Mouse (Mus musculus) hindbrain, embryonic 11.5 days (tissue): ENCODE measurements around the gene Mecom. TPM values are rescaled to one million over a fixed set of nuclear protein-coding genes. Genes with fewer than 3 reads are reported as not detected.

ENCODE experiments used
- ATAC-seq: fragments of 200-750 bp; cut with Nextera tagmentation; 2 replicates; pipeline ENCODE4 v1.8.0; 2017; ENCODE audit warnings: mild to moderate bottlenecking, moderate TSS enrichment, moderate library complexity; ENCODE audit not compliant: low FRiP score
- DNase-seq: peaks from one replicate; pipeline ENCODE4 v3.0.0-alpha.2; 2015; ENCODE audit warnings: low spot score
- H3K27ac ChIP-seq: fragments of 300-500 bp; sonication (generic); 2 replicates; pipeline ENCODE4 v1.5.1; 2014; ENCODE audit warnings: mild to moderate bottlenecking, low read depth, low read length
- H3K27me3 ChIP-seq: fragments of 300-500 bp; sonication (generic); 2 replicates; pipeline ENCODE4 v1.6.1; 2014; ENCODE audit warnings: mild to moderate bottlenecking, low read length, moderate library complexity, mixed read lengths; ENCODE audit not compliant: control insufficient read depth, insufficient read depth
- H3K36me3 ChIP-seq: fragments of 300-500 bp; sonication (generic); 2 replicates; pipeline ENCODE4 v1.6.1; 2014; ENCODE audit warnings: mild to moderate bottlenecking, low read length, moderate library complexity, mixed read lengths; ENCODE audit not compliant: control insufficient read depth, insufficient read depth
- H3K4me1 ChIP-seq: fragments of 300-500 bp; sonication (generic); replicated peaks from 2 replicates; pipeline ENCODE4 v1.6.1; 2014; ENCODE audit warnings: low read length, mixed read lengths; ENCODE audit not compliant: control insufficient read depth, insufficient read depth
- H3K4me2 ChIP-seq: fragments of 300-500 bp; sonication (generic); replicated peaks from 2 replicates; pipeline ENCODE4 v1.6.1; 2014; ENCODE audit warnings: mild to moderate bottlenecking, low read depth, low read length
- H3K4me3 ChIP-seq: fragments of 300-500 bp; sonication (generic); 2 replicates; pipeline ENCODE4 v1.5.1; 2014; ENCODE audit warnings: low read depth, low read length
- H3K9ac ChIP-seq: fragments of 300-500 bp; sonication (generic); 2 replicates; pipeline ENCODE4 v1.6.1; 2014; ENCODE audit warnings: low read depth, low read length
- H3K9me3 ChIP-seq: fragments of 300-500 bp; sonication (generic); 2 replicates; pipeline ENCODE4 v1.6.1; 2016; ENCODE audit warnings: low read length; ENCODE audit not compliant: control insufficient read depth
- WGBS: fragments of 180-500 bp; shearing (Covaris S2); extraction: QIAGEN DNeasy Blood & Tissue Kit; methylation state at CpG from one replicate; pipeline ENCODE4 v1.1.7; 2014; 5-methylcytosine and 5-hydroxymethylcytosine counted together
- polyA plus RNA-seq: library from polyadenylated mRNA; unstranded; fragments of >200 nt; fragmentation: Nextera tagmentation; extraction: Ambion mirVana; gene quantifications from 2 replicates; pipeline ENCODE4 v1.2.1, GENCODE M21; 2014

Mecom gene
- polyA plus RNA-seq, 1 experiment from 2014 or later: 44.3 TPM

- no peaks in the 10 kb centered on the region for H3K9me3 ChIP-seq
- H3K4me2 ChIP-seq: no peak overlapping the region
- H3K4me3 ChIP-seq: no peak overlapping the region
- no peaks in the 10 kb centered on the region for H3K36me3 ChIP-seq
- H3K9ac ChIP-seq: no peak overlapping the region
- peak; percentile 19 for DNase-seq
- H3K27ac ChIP-seq: no peak overlapping the region
- 65% methylated on average over 6 of the region's 6 CpGs for WGBS
- peak; percentile 22; the same call in 1 of the 2 replicates for ATAC-seq
- H3K4me1 ChIP-seq: no peaks in the 10 kb centered on the region
- H3K27me3 ChIP-seq: no peaks in the 10 kb centered on the region
Observed at GRCm38 (mm10) chr3:30353878-30354727, 193.7 kb downstream of the Mecom start.

GRCm38 (mm10) chr3:30349279-30349678 lies 198.5 kb downstream of the Mecom start:
- no peak overlapping the region for H3K9ac ChIP-seq
- no peaks in the 10 kb centered on the region for H3K36me3 ChIP-seq
- no peaks in the 10 kb centered on the region for H3K4me1 ChIP-seq
- no peak overlapping the region for H3K27ac ChIP-seq
- 51% methylated on average over 7 of the region's 7 CpGs for WGBS
- H3K4me2 ChIP-seq: no peak overlapping the region
- ATAC-seq (no peak), DNase-seq (no peak)
- no peaks in the 10 kb centered on the region for H3K9me3 ChIP-seq
- no peak overlapping the region for H3K4me3 ChIP-seq
- H3K27me3 ChIP-seq: no peaks in the 10 kb centered on the region

GRCm38 (mm10) chr3:30344151-30344550 lies 203.7 kb downstream of the Mecom start:
- DNase-seq (no peak), ATAC-seq (no peak)
- no peaks in the 10 kb centered on the region for H3K9me3 ChIP-seq
- no peaks in the 10 kb centered on the region for H3K4me1 ChIP-seq
- no peaks in the 10 kb centered on the region for H3K36me3 ChIP-seq
- no peak overlapping the region for H3K9ac ChIP-seq
- no peak overlapping the region for H3K4me2 ChIP-seq
- 81% methylated on average over 4 of the region's 4 CpGs for WGBS
- no peak overlapping the region for H3K27ac ChIP-seq
- H3K4me3 ChIP-seq: no peak overlapping the region
- no peaks in the 10 kb centered on the region for H3K27me3 ChIP-seq

DNA sequence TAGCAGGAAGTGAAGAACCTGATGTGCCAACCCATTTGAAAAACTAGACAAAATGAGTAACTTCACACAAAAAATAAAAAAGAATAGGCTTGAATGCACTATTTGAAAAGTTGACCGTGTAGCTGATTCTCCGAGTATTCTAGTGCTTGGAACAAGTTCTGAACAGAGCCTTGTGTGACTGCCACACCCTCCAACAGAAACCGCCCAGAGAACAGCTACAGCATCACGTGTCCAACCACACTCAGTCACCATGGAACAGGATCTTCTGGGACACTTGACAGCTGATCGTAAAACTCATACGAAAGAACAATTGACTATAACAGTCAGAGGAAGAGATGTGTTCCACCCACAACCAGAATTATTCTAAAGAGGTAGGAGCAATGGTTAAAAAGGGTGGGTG lies 215.5 kb downstream of the Mecom start:
- H3K27ac ChIP-seq: no peak overlapping the region
- no peak for ATAC-seq
- no peaks in the 10 kb centered on the region for H3K27me3 ChIP-seq
- no peak overlapping the region for H3K4me2 ChIP-seq
- H3K4me1 ChIP-seq: no peaks in the 10 kb centered on the region
- no peaks in the 10 kb centered on the region for H3K9me3 ChIP-seq
- WGBS: 93% methylated on average over 6 of the region's 6 CpGs
- no peaks in the 10 kb centered on the region for H3K36me3 ChIP-seq
- no peak overlapping the region for H3K4me3 ChIP-seq
- DNase-seq: no peak
- H3K9ac ChIP-seq: no peak overlapping the region

DNA sequence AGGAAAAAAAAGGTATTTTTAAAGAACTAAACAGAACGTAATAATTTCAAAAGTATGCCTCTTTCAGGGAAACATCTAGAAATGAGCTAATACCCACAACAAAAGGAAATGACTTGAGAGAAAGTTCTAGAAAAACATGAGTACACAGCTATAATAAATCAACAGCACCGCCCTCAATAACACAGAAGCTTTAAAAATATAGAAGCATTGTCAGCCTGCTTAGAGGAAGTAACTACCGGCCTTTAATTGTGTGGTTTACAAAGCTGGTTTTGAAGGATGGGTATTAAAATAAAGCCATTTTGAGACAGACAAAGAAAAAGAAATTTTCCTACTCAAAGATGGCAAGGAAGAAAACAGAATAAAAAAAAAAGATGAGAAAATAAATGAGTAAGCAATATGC lies 217.3 kb downstream of the Mecom start:
- Histone ChIP-seq H3K27ac (no peak overlapping the region), H3K36me3 (no peaks in the 10 kb centered on the region), H3K27me3 (no peaks in the 10 kb centered on the region), H3K4me1 (no peaks in the 10 kb centered on the region), H3K4me3 (no peak overlapping the region), H3K4me2 (no peak overlapping the region), H3K9ac (no peak overlapping the region), H3K9me3 (no peaks in the 10 kb centered on the region)
- no peak for DNase-seq
- ATAC-seq: no peak
- 89% methylated on average over 3 of the region's 3 CpGs for WGBS

DNA sequence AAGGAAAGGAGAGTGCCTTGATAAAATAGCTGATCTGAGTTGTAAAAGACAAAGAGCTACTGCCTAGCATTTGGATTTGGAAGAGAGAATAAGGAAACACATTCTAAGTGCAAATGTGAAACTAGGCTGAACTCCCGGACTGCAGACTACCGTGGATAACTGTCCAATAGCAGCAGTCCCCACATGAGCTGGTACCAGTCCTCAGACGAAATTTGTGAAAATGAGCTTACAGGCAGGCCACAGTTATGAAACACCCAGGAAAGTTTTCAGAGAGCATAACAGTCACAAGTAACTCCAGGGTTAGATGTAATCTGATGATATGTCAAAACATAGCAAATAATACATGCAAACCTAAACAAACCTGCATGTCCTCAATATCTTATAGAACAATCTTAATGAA lies 217.8 kb downstream of the Mecom start:
- no peak overlapping the region for H3K9ac ChIP-seq
- whole genome bisulfite sequencing: 79% methylated on average over 3 of the region's 3 CpGs
- no peak overlapping the region for H3K4me2 ChIP-seq
- no peaks in the 10 kb centered on the region for H3K4me1 ChIP-seq
- ATAC-seq (no peak), DNase-seq (no peak)
- no peaks in the 10 kb centered on the region for H3K9me3 ChIP-seq
- no peaks in the 10 kb centered on the region for H3K27me3 ChIP-seq
- H3K4me3 ChIP-seq: no peak overlapping the region
- H3K36me3 ChIP-seq: no peaks in the 10 kb centered on the region
- no peak overlapping the region for H3K27ac ChIP-seq

DNA sequence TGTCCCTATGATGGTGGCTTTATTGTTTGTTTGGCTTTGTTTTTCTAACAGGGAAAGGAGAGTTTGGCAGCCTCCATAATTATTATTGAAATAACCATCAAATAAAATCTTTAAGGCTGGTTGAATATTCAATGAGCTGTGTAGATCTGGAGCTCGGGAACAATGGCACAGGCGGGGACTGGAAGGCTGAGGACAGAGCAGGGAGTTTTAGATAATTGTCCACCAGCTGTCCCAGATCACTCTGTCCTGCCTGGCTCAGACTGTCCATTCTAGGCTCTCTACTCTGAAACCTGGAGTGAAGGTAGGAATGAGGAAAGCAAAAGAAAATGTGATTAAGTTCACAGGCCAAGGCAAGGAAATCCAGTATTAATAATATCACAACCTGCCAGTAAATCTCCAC lies 232.9 kb downstream of the Mecom start:
- Histone ChIP-seq H3K4me3 (no peak overlapping the region), H3K9me3 (no peaks in the 10 kb centered on the region), H3K27ac (no peak overlapping the region), H3K4me1 (no peaks in the 10 kb centered on the region), H3K4me2 (no peak overlapping the region), H3K27me3 (no peaks in the 10 kb centered on the region), H3K9ac (no peak overlapping the region), H3K36me3 (no peaks in the 10 kb centered on the region)
- WGBS: 31% methylated on average over 2 of the region's 2 CpGs
- no peak for DNase-seq
- no peak for ATAC-seq

DNA sequence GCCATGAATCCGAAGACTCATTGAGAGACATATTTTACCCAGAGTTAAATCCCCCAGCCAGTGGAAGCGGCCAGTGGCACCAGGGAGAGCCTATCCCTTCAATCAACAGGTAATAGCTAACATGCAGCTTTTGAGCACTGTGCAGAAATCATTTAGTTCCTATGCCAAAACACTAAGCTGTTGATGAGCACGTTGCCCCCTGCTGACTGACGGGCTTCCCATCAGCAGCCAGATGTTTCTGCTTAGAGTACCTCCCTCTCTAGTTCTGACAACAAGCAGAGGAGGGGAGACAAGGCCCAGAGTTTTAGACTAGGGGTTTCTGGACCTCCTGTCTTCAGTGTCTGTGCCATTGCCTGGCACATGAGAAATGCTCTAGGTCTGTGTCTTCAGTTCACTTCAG lies 239.7 kb downstream of the Mecom start:
- 60% methylated on average over 4 of the region's 4 CpGs for WGBS
- Histone ChIP-seq H3K4me3 (no peak overlapping the region), H3K4me1 (no peaks in the 10 kb centered on the region), H3K36me3 (no peaks in the 10 kb centered on the region), H3K4me2 (no peak overlapping the region), H3K9ac (no peak overlapping the region), H3K27me3 (no peaks in the 10 kb centered on the region), H3K9me3 (no peaks in the 10 kb centered on the region), H3K27ac (no peak overlapping the region)
- no peak for DNase-seq
- no peak for ATAC-seq

DNA sequence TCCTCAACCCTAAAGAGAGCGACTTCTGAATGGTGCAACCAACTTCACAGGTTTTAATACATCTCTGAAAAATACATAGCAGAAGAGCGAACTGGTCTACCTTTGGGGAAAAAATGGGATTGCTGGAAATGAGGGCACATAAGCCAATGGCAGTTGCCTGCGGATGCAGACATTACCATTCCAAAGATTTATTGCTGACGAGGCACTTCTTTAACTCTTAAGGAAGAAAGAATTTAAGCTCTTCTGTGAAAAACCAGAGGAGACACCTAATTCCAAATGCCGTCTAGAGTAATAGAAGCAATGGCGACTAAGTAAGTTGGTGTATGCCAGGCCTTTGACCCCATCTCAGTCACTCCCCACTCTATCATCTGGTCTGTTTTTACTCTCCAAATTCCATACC lies 240.2 kb downstream of the Mecom start:
- no peak overlapping the region for H3K27ac ChIP-seq
- no peak overlapping the region for H3K4me2 ChIP-seq
- no peak for ATAC-seq

More for the DNA sequence above, 240.2 kb downstream of the Mecom start:
- Histone ChIP-seq H3K4me3 (no peak overlapping the region), H3K36me3 (no peaks in the 10 kb centered on the region), H3K9ac (no peak overlapping the region), H3K27me3 (no peaks in the 10 kb centered on the region), H3K9me3 (no peaks in the 10 kb centered on the region), H3K4me1 (no peaks in the 10 kb centered on the region)
- DNase-seq: no peak
- 79% methylated on average over 6 of the region's 6 CpGs for WGBS
